Comparison of ENCODE assay signal across 9 mouse cellular contexts in the genomic region with DNA sequence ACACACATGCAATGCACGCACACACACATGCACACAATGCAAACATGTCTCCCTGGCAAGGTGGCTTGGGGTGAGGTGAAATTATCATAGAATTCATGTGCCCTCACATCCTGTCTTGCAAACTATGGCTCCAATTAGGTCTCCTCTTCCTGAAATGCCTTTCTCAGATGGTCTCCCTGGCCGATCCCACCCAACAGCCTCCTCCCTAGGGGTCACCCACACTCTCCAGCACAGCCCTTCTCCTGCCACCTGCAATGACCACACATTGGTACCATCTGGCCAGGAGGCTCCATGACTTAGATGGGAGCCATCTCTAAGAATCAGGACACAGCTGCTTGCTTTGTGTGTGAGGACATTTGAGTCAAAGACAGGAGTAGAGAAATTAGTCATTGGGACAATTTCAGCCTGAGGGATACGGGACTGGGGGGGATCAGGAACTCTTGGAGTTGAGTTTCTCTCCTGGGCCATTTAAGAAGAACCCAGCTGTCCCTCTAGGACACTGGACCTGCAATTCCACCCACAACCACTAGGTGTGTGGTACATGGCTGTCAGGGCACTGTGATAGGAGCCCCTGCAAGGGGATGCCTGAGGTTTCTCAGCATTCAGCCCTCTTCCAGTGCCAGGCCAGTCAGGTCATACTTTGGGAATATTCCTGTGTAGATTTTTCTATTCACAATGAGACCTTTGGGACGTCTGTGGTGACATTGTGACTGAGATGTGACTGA. TPM values are rescaled to one million over a fixed set of nuclear protein-coding genes. Genes with fewer than 3 reads are reported as not detected.
DNase-seq lines count a peak whose midpoint lies in the region; ATAC-seq and TF ChIP-seq lines count a peak whose summit lies in the region.
"Had no signal": no experiment of that assay in that cellular context is flagged by ENCODE, and none has a peak within 500 bp of the region (broad histone marks: within the 10 kb centered on the region; RNA-seq: fewer than 3 reads in every experiment).

No protein-coding gene starts in this region.

- no peaks in the 10 kb centered on the region for H3K27me3 ChIP-seq in liver, embryonic 14.5 days (ENCODE audit: control insufficient read depth, insufficient read depth, low read length)
- H3K27me3 ChIP-seq in midbrain, embryonic 14.5 days (ENCODE audit: control insufficient read depth, insufficient read depth, low read length), result no peaks in the 10 kb centered on the region

- WGBS in liver, embryonic 14.5 days (ENCODE audit: insufficient replicate concordance), result 37% methylated on average over 4 of the region's 4 CpGs
- WGBS in midbrain, embryonic 14.5 days, result 69% methylated on average over 4 of the region's 4 CpGs

- no peaks in the 10 kb centered on the region for H3K36me3 ChIP-seq in liver, embryonic 14.5 days (replicated peaks; ENCODE audit: control insufficient read depth, insufficient read depth, low read depth)
- H3K36me3 ChIP-seq in midbrain, embryonic 14.5 days (ENCODE audit: control insufficient read depth, insufficient read depth, low read length), result no peaks in the 10 kb centered on the region
- H3K36me3 ChIP-seq: midbrain, embryonic 12.5 days had no signal

- no peak overlapping the region for H3K4me3 ChIP-seq in liver, embryonic 14.5 days (ENCODE audit: insufficient read depth in 1 of 2, low read depth in 2 of 2, low read length in 2 of 2)
- H3K4me3 ChIP-seq in midbrain, embryonic 14.5 days (replicated peaks; ENCODE audit: low read depth, low read length), result no peak overlapping the region
- H3K4me3 ChIP-seq: midbrain, embryonic 12.5 days had no signal

- peak; percentile 70 for DNase-seq in embryo, embryonic 10 days (ENCODE audit: low spot score)
- no peak for DNase-seq in embryo, embryonic 9.5 days (ENCODE audit: extremely low spot score)
- peak; percentile 38 for DNase-seq in retina, postnatal 1 day
- no peak for DNase-seq in retina, embryonic 14.5 days (ENCODE audit: low spot score)
- peak in 2 of 3 experiments; percentile 31 to 37 for DNase-seq in liver, embryonic 14.5 days (ENCODE audit: low read depth in 3 of 3, low spot score in 3 of 3)
- DNase-seq in thymus, postnatal 36 days, result peak; percentile 27 to 38
- no peak for DNase-seq in midbrain, embryonic 14.5 days
- no peak for DNase-seq in adrenal gland, adult (ENCODE audit: inconsistent age in 2 of 2, low spot score in 1 of 2)

- no peak for ATAC-seq in liver, embryonic 14.5 days (ENCODE audit: insufficient read depth)
- ATAC-seq in midbrain, embryonic 14.5 days (ENCODE audit: low FRiP score, low TSS enrichment), result no peak

- peak; percentile 83 for TF ChIP-seq CTCF in liver, embryonic 14.5 days (IDR thresholded peaks at IDR 0.05; ENCODE audit: low read depth)

- no peak overlapping the region for H3K9ac ChIP-seq in liver, embryonic 14.5 days (replicated peaks)
- no peak overlapping the region for H3K9ac ChIP-seq in midbrain, embryonic 14.5 days (replicated peaks; ENCODE audit: low read length)
- H3K9ac ChIP-seq: midbrain, embryonic 12.5 days had no signal

- no peak overlapping the region for H3K4me2 ChIP-seq in liver, embryonic 14.5 days (ENCODE audit: low read depth)
- H3K4me2 ChIP-seq in midbrain, embryonic 14.5 days (ENCODE audit: low read length), result no peak overlapping the region
- H3K4me2 ChIP-seq: midbrain, embryonic 12.5 days had no signal

- H3K9me3 ChIP-seq in liver, embryonic 14.5 days (ENCODE audit: control insufficient read depth, low read length), result no peaks in the 10 kb centered on the region
- no peaks in the 10 kb centered on the region for H3K9me3 ChIP-seq in midbrain, embryonic 14.5 days (ENCODE audit: control insufficient read depth, low read length)
- H3K9me3 ChIP-seq: midbrain, embryonic 12.5 days had no signal

- no peaks in the 10 kb centered on the region for H3K4me1 ChIP-seq in liver, embryonic 14.5 days (replicated peaks; ENCODE audit: control insufficient read depth in 2 of 2, insufficient read depth in 2 of 2, low read length in 1 of 2)
- no peaks in the 10 kb centered on the region for H3K4me1 ChIP-seq in midbrain, embryonic 14.5 days (ENCODE audit: control insufficient read depth, insufficient read depth, low read length)
- H3K4me1 ChIP-seq: midbrain, embryonic 12.5 days had no signal

- no peak for TF ChIP-seq EP300 in liver, embryonic 14.5 days (IDR thresholded peaks at IDR 0.05; ENCODE audit: low read depth)

- no peak overlapping the region for H3K27ac ChIP-seq in liver, embryonic 14.5 days
- no peak overlapping the region for H3K27ac ChIP-seq in midbrain, embryonic 14.5 days (replicated peaks; ENCODE audit: low read depth, low read length)
- H3K27ac ChIP-seq: midbrain, embryonic 12.5 days had no signal

RNA-seq across cellular contexts. Expression of a gene that starts 17.8 kb away (rescaled TPM):
- 0.28 TPM in 2 replicates for polyA plus RNA-seq in liver, embryonic 14.5 days (2012; rRNA removed)
- 0.28 and 0.36 TPM in 2 replicates for polyA plus RNA-seq in liver, embryonic 14.5 days (2014; fragmentation: Nextera tagmentation; extraction: Ambion mirVana)
- polyA plus RNA-seq in midbrain, embryonic 14.5 days (2014; fragmentation: Nextera tagmentation; extraction: Ambion mirVana), result 0.25 and 0.40 TPM in 2 replicates

RNA-seq across cellular contexts. Expression of a gene that starts 54.8 kb away (rescaled TPM):
- polyA plus RNA-seq in liver, embryonic 14.5 days (2012; rRNA removed), result 0.04 and 0.12 TPM in 2 replicates
- not detected in 2 replicates for polyA plus RNA-seq in liver, embryonic 14.5 days (2014; fragmentation: Nextera tagmentation; extraction: Ambion mirVana)
- not detected in 2 replicates for polyA plus RNA-seq in midbrain, embryonic 14.5 days (2014; fragmentation: Nextera tagmentation; extraction: Ambion mirVana)

Comparison
In these comparisons a context has a peak if more than half of its experiments do, and no peak if none do; other contexts are left out.
1. DNase-seq: peak in embryo, embryonic 10 days (single experiment), retina, postnatal 1 day (single experiment), liver, embryonic 14.5 days (2 of 3) and thymus, postnatal 36 days (2 of 2); none in embryo, embryonic 9.5 days (single experiment), retina, embryonic 14.5 days (single experiment), midbrain, embryonic 14.5 days (single experiment) and adrenal gland, adult (0 of 2).